Mouse (Mus musculus): ENCODE results near the gene Pmf1.

Gene Pmf1

DNA sequence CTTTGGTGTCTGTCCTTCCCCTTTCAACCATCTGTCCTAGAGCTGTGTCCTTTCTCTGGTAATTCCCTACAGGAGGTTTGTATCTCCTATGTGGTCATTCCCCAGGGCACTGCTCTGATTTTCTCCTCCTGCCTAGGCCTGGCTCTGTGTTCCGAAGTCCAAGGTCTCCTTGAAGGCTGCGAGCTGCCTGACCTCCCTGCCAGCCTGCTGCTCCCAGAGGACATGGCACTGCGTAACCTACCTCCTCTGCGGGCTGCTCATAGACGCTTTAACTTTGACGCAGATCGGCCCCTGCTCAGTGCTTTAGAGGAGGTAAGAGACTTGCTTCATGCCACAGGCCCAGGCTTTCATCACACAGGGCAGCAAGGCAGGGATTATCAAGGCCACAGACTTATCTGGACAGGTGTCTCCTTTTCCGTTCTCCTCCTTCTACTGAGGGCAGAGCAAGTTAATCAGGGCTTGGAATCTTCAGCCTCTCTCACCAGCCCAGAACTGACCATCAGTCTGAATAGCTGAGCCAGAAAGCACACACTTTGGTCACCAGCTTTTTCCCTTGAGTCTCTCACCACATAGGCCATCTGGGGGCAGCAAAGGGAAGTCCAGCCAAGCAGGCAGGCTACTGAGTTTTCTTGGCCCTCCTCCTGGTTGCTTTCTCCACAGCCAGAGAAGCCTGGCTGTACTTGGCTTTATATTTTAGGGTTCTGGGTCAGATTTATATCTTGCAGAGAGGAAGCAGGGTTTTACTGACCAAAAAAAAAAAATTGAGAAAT, 55.5 kb downstream of the Pmf1 start:
- no peak for DNase-seq (ENCODE audit: low spot score in 2 of 2)

DNA sequence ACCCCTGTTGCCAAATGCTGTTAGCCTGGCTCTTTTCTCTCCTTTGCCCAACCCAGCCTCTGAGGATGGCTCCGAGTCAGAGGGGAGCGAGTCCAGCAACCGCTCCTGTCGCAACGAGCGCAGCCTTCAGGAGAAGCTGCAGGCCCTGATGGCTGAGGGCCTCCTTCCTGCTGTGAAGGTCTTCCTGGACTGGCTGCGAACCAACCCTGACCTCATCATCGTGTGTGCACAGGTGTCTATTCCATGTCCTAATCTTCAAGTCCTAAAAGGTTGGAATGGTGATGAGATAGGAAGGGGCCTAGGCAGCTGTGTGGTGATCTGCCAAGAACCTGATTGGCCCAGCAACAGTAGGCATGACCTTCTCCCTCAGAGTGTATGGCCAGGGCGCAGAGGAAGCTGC, 57.2 kb downstream of the Pmf1 start:
- no peak for DNase-seq (ENCODE audit: low spot score in 2 of 2)

DNA sequence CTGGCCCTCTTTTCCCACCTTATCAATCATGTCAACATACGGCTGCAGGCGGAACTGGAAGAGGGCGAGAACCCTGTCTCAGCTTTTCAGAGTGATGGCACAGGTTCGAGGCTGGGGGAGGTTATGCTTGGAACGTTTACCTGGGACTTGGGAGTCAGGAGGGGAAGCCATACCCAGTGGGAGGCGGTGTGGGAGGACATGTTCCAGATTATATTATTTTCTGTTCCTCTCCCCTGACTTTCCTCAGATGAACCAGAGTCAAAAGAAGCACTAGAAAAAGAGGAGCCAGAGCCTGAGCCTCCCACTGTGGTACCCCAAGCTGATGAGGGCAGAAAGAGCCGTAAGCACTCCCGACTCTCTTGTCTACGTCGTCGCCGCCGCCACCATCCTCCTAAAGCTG, 59.4 kb downstream of the Pmf1 start:
- no peak for DNase-seq (ENCODE audit: low spot score in 2 of 2)

Data from heart, adult 9 months (tissue).